Mouse (Mus musculus) inflammation-experienced regulatory T-cells, adult 6 months (primary cell): ENCODE measurements around the gene Adap1. TPM values are rescaled to one million over a fixed set of nuclear protein-coding genes. Genes with fewer than 3 reads are reported as not detected.

Experiments
- ATAC-seq: one replicate; pipeline ENCODE4 v1.8.0; 2017
- polyA plus RNA-seq, 3 experiments: library from polyadenylated mRNA; unstranded; fragments of 100-300 nt; shearing (Covaris generic); gene quantifications; one replicate each; pipeline ENCODE4 v1.2.1; 2017

Gene Adap1
- polyA plus RNA-seq, 3 experiments from 2014 or later = 3.0 to 13.5 (median 3.7) TPM

GRCm38 (mm10) chr5:139320424-139320823 is 5.0 kb downstream of the Adap1 start:
- no peak for ATAC-seq

GRCm38 (mm10) chr5:139317751-139318504 is 7.5 kb downstream of the Adap1 start:
- no peak for ATAC-seq

GRCm38 (mm10) chr5:139316982-139317675 is 8.3 kb downstream of the Adap1 start:
- no peak for ATAC-seq

DNA sequence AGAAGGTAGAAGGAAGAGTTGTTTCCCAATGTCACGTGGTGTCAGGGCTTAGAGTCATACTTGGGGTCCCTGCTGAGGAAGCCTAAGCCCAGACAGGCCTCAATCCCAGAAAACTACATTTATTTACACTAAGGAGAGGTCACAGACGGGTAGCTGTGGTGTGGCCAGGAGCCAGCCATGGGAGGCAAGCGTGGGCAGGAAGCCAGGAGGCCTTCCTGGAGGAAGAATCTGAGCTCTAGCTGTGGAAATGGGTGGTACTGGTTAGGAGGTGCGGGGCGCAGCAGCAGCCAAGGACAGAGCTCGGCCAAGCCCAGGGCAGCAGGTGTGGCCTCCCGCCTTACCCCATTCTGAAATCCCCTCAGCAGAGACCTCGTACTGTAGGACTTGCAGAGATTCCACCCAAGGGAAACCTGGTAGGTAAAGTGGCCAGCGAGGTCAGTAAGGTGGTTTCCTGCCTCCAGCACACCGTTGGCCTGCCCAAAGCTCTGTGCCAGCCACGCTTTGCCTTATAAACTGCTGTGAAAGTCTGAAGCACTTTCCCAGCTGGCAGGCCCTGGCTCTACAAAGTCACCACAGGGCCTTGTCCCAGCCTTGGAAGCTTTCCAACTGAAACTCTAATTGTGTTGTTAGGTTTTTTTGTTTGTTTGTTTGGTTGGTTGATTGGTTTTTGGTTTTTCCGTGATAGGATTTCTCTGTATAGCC is 10.3 kb downstream of the Adap1 start:
- no peak for ATAC-seq

DNA sequence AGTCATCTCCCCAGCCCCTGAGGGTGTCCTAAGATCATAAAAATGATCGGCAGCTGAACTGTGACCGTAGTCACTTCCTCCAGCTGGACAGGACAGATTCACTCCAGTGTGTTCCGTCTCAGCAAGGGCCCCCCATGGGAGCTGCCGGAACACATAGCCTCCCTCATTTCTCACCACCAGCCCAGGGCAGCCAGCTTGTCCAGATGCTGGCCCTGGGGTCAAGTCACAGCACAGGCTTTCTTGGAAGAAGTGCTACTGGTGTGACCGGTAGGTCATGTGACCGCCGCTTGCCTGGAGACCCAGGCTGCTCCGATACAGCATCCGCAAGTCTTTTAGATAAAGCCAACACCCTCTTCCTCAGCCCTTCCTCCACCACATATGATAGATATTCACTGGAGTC is 11.9 kb downstream of the Adap1 start:
- no peak for ATAC-seq

DNA sequence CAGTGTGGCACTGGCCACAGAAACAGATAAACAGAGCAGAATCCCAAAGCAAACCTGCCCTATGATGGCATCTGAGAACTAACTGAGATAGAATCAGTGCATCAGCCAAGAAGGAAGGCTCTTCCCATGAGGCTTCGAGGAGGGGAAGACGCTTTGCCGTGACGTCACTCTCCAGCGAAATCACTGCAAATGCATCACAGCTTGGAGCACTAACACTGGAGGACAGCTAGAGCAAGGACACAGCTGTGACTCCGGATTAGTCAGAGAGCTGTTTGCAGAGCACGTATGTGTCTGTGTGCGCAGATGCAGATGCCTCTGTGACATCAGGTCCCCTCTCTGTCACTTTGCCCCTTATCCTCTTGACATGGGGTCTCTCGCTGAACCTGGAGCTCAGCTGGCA is 13.6 kb downstream of the Adap1 start:
- ATAC-seq = no peak

DNA sequence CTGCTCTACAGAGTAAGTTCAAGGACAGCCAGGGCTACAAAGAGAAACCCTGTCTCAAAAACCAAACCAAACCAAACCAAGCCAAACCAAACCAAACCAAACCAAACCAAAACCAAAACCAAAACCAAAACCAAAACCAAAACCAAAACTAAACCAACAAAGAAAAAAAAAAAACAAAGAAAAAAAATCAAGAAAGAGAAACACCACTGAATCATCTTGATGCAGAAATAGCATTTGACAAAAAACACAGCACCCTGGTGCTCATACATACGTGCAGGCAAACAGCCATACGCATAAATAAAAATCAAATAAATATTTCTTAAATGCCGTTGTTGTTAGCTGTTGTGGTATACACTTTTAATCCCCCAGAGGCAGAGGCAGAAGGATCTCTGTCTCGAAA is 14.9 kb downstream of the Adap1 start:
- no peak for ATAC-seq

DNA sequence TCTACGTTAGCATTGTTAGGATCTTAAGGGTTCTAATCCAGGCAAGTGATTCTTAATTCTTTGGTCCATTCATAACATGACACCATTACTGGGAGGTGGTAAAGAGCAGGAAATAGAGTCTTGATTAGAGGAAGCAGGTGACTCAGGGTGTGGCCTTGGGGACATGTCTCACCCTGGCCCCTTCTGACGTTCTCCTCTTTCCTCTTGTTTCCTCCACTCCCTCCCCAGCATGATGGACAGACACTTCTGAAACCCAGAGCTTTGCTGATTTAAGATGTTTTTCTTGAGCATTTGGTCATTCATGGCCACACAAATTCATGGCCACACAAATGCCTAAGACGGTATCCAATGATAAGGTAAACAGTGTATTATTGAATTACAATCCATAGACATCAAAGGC is 15.5 kb downstream of the Adap1 start:
- peak; percentile 71 for ATAC-seq

- peak; percentile 89 for ATAC-seq
Observed at GRCm38 (mm10) chr5:139303646-139304061, 21.8 kb downstream of the Adap1 start.

GRCm38 (mm10) chr5:139302101-139302500 is 23.3 kb downstream of the Adap1 start:
- no peak for ATAC-seq

- no peak for ATAC-seq
Observed at GRCm38 (mm10) chr5:139297745-139298144, 27.7 kb downstream of the Adap1 start.

DNA sequence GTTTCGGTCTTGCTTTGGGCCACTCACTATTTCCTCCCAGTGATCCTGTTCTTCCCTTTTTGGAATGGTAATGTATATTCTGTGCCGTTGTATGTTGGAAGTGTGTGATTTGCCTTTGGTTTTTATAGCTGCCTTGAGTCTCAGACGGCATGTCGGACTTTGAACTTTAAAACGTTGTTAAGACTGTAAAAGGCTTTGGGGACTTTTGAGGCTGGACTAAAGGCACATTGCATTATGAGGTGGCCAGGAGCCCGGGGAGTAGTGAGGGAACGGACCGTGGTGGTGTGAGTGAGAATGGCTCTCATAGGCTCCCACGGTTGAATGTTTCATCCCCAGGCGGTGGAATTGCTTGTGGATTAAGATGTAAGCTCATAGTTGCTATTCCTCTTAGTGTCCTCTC is 28.3 kb downstream of the Adap1 start:
- no peak for ATAC-seq

DNA sequence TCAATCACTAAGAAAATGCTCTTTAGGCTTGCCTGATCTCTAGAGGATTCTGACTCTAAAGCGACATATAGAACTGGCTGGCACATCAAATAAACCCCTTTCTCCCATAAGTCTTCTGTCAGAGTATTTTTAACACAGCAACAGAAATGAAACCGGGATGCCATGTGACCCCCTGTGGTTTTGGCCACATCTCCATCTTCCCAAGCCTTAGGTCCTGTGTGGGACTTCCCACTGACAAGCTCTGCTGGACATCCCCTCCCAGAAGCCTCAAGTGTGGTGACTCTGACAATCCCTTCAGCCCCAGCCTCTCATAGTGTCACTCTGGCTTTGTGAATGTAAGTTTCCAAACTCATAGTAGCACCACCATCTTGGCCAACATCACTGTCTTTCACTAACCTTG is 31.3 kb downstream of the Adap1 start:
- ATAC-seq = no peak

DNA sequence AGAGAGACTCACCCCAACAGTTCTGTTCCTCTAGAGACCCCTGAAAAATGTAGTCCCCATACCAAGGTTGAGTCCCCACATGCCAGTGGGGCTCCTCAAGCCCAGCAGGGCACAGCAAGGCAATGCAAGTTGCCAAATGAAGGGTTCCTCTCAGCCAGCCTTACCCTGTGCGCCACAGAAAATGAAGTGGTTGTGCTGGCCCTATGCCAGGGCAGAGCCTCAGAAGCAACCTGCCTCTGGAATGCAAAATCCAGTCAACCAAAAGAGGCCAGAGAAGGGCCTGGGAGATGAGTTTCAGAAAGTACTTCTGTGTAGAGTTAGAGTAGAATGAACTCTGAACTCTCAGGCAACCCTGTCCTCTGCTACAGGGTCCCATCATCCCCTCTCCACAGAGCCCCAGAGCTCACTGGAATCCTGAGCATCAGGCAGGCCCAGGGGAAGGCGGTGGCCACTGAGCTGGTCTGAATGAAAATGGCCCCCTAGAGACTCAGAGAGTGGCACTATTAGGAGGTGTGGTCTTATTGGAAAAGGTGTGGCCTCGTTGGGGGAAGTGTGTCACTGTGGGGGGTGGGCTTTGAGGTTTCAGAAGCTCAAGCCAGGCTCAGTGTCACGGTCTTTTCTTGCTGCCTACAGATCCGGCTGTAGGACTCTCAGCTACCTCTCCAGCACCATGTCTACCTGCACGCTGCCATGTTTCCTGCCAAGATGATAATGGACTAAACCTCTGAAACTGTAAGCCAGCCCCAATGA is 33.4 kb downstream of the Adap1 start:
- no peak for ATAC-seq

DNA sequence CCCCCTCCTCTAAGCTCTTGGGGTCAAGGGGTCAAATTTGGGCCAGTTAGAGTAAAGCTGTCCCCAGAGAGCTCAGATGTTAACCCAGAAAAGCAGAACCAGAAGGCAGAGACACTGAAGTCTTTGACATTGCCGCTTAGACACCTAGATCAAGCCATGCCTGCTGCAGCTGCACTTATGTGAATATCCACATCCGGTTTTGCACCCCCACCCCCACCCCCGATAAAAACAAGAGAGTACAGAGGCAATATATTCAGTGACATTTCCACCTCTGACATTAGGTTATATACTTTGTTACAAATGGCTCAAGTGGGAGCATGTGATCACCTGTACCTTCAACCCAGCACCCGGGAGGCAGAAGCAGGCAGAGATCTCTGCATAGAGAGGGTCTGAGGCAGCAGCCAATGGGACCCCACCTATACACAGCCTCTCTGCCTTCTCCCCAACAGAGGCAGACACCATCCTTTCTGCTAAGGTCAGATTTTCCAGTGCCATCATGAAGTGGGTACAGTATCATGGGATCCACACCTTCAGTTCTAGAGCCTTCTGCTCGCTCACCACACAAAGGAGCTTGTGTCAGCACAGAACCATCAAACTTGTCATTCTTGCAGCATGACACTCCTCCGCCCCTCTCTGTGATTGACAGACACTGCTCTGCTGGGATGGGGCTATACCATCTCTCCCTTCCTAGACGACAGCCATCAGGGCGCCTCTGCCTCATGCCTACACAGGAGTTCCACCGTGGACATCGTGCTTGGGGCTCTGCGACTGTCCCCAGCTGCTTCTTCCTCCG is 34.8 kb downstream of the Adap1 start:
- peak; percentile 10 for ATAC-seq

DNA sequence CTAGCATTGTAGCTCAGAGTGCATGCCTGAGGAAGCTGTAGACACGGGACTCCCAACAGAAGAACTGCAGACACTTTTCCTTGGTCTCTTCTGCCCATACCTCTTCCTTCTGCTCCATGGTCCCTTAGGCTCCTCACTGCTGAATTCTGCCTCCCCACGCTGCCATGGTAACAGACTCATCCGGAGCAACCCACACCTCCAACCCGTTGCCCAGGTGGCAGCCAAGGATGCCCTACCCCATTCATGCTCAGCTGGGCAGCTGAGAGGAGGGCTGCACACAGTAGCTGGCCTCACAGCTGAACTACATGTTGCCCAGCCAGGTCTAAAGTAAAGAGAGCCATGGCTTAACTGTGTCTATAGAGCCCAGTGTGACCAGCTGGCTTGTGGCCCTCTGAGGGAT is 36.8 kb downstream of the Adap1 start:
- no peak for ATAC-seq

DNA sequence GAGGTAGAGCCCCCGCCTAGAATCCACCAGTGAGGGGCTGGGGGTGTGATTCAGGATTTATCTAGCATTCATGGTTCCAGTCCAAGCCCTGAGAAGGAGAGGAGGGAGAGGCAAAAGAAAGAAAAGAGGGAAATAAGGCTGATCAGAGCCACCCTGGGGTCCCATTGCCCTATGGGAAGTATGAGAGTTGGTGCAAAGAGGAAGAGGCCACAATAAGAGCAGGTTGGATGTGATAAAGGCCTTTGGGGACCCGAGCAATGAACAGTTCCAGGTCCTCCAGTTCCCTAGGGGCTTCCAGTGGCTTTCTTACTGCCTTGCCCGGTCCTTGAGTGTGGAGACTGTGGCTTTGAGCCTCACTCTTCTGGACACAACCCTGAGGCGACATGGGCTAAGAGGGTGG is 37.6 kb downstream of the Adap1 start:
- ATAC-seq = no peak

GRCm38 (mm10) chr5:139287099-139287498 is 38.3 kb downstream of the Adap1 start:
- ATAC-seq = no peak

DNA sequence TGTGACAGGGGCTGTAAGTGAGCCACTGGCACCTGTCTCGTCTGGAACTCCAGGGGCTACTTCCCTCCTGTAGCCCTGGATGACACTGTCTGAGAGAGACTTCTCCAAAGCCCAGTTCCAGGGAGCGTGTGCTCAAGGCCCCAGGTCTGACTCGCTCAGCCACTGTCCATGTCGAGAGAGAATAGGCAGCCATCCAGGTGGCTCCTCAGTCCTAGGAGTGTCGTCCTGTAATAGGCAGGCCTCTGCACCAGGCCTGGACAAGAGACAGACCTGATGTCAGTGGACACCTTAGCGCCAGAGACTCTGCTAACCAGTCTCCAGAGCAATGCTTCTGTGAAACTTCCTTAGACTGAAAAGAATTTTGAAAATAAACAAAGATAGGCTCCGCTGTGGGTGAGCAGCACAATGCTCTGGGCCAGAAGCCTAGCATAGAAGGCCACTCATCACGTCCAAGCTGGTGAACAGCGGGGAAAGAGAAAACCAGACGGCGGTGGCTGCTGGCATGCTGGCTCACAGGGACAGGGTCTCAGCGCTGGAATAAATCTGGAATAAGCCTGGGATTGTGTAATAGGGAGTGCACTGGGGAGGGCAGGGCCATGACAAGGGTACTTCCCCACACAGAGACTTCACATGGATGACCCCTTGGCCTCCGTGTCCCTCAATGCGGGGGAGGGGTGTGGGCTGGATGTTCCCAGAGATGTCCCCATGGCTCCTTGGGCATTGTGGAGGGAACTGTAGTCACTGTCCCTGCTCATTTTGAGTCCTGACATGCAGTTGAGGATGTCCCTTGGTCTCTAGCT is 39.1 kb downstream of the Adap1 start:
- ATAC-seq = no peak

GRCm38 (mm10) chr5:139285383-139286067 is 39.9 kb downstream of the Adap1 start:
- no peak for ATAC-seq
